Mouse (Mus musculus) right cerebral cortex, postnatal 10 days (tissue): ENCODE data around the gene Ninj2.

Experiments
- DNase-seq, 2 experiments: peaks; one replicate each; pipeline ENCODE4 v3.0.0; 2021; ENCODE audit warnings: low spot score in 2 of 2

Ninj2 gene

GRCm38 (mm10) chr6:120094091-120094776, 1.1 kb downstream of the Ninj2 start:
- no peak for DNase-seq

DNA sequence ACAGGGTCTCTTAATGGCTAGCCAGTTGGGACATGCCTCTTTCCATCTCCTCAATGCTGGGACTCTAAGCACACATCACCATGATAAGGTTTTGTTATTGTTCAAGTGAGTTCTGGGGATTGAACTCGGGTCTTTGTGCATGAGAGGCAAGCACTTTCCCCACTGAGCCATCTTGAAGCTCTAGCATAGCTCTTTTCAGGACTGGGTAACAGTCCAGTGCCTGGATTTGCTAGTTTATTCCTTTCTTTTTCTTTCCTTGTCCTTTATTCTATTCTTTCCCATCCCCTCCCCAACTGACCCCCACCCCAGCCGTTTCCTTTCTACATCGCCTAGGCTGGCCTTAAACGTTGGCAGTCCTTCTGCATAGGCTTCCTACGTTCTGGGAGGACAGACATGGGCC, 1.9 kb downstream of the Ninj2 start:
- no peak for DNase-seq

DNA sequence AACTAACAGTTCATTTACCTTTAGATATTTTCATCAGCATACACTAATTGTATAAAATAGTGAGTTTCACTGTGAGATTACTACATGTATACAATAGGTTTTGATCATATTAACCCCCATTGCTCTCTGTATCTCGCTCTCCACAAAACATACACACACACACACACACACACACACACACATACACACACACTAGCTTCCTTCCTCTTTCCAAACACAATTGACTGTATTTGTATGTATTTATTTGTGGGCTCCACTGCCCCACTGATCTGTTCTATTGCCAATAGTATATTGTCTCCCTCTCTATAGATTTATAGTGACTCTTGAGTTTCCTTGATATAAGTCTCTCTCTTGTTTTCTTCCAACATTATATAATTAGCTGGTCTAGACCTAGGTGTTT, 2.4 kb downstream of the Ninj2 start:
- DNase-seq, result no peak

DNA sequence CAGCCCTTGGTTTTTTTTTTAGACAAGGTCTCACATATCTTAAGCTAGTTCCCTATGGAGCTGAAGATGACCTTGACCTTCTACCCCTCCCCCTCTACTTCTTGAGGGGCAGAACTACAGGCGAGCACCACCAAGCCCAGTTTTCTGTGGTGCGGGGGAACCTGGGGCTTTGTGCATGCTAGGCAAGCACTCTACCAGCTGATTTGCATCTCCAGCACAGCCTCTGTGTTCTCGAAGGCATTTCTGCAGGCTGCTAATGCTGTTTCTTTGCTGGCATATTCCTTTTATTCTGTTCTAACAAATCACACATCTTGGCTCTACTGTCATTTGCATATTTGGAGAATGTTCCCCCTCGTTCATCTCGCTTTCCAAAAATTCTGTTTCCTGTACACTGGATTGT, 6.2 kb downstream of the Ninj2 start:
- peak; percentile 38 to 63 for DNase-seq

- DNase-seq, result peak in 1 of 2 experiments; percentile 43
Measured at GRCm38 (mm10) chr6:120101221-120101620, 8.1 kb downstream of the Ninj2 start.

- DNase-seq, result no peak
Measured at GRCm38 (mm10) chr6:120101996-120102395, 8.8 kb downstream of the Ninj2 start.

GRCm38 (mm10) chr6:120103104-120103503, 10.0 kb downstream of the Ninj2 start:
- DNase-seq, result no peak

DNA sequence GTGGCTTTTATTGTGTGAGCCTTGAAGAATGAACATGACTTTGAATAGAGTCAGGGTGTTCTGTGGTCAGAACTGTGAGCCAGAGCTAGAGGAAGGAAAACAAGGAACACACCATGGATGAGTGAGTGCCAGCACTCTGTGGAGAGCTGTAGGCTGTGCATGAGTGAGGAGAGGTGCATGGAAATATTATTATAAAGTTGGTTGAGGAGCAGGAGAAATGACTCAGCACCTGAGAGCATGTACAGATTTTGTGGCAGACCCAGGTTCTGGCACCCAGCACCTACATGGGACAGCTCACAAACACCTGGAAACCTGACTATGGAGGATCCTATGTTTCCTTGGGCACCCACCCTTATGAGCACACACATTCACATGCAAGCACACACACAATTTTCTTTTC, 11.9 kb downstream of the Ninj2 start:
- no peak for DNase-seq

GRCm38 (mm10) chr6:120107586-120107985, 14.4 kb downstream of the Ninj2 start:
- DNase-seq, result no peak

DNA sequence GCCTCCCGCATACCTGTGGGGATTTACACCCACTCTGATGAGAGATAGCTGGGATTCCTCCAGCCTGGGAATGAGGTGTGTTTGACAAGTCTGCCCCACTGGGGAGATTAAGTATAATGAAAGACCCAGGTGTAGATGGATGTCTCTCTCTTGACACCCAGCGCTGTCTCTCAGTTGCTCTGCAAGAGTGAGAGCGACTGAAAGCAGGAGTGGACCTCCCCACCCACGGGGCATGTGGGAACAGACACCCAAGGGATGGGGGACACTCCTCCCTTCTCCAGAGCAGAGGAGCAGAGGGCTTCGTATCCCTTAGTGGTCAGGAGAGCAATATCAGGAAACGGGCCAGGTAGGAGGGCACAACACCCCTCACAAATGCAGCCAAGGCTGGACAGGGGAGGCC, 14.9 kb downstream of the Ninj2 start:
- no peak for DNase-seq

DNA sequence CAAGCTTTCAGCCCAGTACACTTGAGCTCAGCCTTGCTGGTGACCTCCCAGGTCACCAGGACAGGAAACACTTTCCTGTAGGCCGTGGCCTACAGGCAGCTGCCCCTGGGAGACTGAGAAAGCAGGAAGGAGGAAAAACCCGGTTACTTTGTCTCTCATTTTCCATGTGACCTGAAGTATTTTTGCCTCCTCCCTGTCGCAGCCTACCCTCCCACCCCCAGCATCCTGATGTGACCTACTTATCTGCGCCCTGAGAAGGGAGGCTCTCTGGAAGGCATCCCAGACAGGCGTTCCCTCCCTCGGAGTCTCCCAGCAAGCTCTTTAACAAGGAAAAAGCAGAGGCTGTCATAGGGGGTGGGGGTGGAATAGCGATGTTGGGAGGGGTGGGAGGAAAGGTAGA, 16.0 kb downstream of the Ninj2 start:
- DNase-seq, result peak; percentile 78 to 87

- DNase-seq, result no peak
Measured at GRCm38 (mm10) chr6:120109932-120110331, 16.8 kb downstream of the Ninj2 start.

DNA sequence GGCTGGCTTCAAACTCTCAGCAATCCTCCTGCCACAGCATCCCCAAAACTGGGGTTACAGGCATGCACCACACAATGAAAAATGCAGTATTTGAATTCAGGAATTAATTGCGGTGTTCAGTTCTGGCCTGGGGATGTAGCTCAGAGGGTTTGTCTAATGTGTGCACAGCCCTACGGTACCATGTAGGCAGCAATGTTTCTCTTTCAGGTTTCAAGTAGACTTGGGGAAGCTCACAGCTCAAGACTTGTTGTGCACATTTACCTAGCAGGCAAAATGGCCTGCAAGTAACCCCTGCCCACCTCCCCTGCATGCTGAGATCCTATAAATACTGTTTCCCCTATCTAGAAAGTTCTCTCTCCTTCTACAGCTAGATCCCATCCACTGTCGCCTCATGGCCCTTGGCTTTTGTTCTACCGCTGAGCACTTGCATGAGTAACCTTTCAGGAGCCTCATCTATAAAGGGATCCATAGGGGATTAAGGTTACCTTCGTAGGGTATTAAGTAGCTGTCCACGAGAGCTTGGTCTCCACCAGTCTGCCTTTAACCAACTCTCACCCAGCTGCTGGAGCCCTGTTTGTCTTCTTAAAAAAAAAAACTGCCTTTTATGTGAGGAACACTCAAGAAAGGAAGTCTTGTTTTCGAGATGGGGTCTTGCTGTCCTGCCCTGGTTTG, 17.7 kb downstream of the Ninj2 start:
- DNase-seq, result no peak

GRCm38 (mm10) chr6:120111410-120111783, 18.2 kb downstream of the Ninj2 start:
- DNase-seq, result no peak

DNA sequence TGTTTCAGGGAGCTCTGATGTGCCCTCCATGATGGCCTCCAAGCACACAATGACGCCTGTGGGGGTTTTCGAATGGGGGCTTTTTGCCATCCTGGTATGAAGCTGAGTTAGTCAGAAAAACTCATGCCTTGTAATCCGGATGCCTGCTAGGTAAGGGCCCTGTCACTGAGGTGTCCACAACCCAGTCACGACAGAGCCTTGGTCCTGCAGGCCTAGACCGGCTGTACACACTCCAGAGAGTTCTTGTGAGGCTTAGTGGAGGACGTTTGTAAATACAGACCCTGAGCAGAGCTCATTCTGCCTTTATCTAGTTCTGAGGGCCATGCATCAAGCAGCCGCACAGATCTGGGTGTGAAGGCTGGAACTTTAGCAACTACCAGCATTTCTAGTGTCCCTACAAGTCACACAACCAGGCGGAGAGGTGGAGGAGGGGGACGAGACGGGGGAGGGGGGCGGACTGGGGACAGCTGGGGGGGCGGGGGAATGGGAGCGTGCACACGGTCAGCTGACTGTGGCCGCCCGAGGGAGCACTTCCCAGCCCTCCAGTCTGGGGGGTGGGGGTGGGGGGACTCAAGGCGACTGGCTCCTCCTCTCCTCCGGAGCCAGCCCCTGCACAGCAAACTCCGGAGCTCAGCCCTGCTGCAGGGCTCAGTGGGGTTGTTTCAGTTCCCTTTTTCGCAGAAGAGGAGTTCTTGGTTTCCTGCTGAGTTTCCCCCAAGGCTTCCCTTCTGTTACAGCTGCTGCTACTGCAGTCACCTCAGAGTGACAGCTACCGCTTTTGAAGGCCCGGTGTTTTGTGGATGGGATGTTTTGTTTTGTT, 19.0 kb downstream of the Ninj2 start:
- DNase-seq, result peak; percentile 78 to 80

DNA sequence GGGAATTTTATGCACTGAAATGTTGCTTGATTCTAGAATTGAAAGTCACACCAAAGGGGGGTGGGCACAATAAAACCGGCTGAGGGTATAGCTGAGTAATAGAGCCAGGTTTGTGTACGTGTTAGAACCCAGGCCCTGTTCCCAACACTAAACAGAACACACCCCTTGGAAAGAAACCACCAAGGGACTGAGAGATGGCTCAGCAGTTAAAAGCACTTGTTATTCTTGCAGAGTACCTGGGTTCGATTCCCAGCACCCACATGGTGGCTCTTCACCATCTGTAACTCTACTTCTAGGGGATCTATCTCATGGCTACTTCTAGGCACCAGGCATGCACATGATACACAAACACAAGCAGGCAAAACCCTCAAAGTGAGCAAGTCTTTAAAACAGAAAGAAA, 20.7 kb downstream of the Ninj2 start:
- no peak for DNase-seq

GRCm38 (mm10) chr6:120114271-120114670, 21.1 kb downstream of the Ninj2 start:
- no peak for DNase-seq

GRCm38 (mm10) chr6:120114698-120115097, 21.5 kb downstream of the Ninj2 start:
- DNase-seq, result no peak

GRCm38 (mm10) chr6:120115443-120115842, 22.3 kb downstream of the Ninj2 start:
- no peak for DNase-seq

DNA sequence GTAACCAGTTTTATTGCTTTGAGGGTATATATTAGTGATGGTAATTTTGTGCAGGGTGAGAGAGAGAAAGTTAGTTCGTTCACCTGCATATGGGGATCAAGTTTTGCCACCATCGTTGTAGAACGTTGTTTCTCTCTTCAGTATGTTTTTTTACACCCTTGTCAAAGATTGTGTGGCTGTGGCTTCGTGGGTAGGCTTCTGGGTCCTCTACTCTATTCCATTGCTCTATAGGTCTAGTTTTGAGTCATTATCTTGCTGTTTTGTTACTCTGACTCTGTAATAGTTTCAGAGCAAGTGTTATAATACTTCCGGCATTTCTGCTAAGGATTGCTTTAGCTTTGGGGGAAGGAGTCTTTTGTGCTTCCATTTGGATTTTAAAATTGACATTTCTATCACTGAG, 26.7 kb downstream of the Ninj2 start:
- DNase-seq, result no peak

DNA sequence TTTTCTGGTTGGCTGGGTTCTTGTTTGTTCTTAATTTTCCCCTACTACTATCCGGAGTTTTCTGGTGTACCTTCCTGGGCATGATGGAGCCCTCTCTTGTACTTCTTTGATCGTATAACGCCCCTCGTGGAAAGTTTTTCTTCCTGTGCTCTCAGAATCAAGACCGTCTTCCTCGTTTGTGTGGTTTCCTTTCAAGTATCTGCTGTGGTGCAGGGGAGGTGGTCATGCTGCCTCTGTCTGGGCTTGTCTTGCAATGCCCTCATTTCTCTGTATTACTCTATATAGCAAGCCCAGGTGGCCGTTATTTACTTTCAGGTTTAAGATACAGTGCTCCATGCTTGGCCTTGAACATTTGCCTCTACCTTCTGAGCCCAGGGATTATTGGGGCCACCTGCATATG, 31.5 kb downstream of the Ninj2 start:
- DNase-seq, result no peak

DNA sequence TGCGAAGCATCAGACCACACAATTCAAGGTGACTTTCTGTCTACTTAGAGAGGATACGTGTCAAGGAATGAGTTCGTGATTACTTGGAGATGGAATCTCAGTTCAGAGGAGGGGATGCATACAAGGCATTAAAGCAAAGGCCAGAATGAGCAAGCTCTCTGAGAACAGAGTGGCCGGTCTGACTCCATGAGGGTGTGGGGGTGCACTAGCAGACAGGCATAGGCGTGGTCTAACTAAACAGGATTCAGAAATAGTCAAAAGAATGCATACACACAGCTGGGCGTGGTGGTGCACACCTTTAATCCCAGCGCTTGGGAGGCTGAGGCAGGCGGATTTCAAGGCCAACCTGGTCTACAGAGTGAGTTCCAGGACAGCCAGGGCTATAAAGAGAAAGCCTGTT, 33.3 kb downstream of the Ninj2 start:
- DNase-seq, result no peak

- DNase-seq, result no peak
Measured at GRCm38 (mm10) chr6:120127321-120127720, 34.2 kb downstream of the Ninj2 start.
